Mouse (Mus musculus): ENCODE data around the gene Gabpb1.

DNA sequence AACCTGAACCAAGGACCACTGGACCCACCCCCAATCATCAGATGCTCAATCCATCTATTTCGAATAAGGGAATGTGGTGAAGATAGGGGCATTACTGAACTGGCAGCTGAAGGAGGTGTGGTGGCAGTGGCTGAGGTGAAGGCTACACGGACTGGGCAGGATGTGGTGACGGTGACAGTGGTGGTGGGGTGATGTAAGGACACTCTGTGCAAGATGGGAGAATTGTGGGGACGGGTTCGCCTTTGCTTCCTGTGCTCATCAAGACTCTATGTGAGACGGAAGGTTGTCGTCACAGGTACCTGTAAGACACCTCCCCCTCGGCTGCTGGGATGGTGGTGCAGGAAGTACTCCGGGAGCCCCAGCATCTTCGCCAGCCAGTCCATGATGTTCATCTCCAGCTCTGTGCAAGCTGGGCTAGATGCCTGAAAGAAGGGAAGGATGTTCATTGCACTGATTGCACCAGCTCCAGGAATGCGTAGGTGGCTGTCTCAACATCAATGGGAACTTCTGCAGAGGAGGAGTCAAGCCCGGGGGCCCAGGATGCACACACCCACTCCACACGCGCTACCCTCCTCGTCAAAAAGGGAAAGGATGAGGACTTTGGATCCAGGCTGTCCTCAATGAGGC lies 70.0 kb downstream of the Gabpb1 start:
- TF ChIP-seq CTCF (IDR thresholded peaks at IDR 0.05; ENCODE audit: borderline replicate concordance, control insufficient read depth, extremely low read depth, insufficient read depth, low read length, poor library complexity) (no peak), POLR2A (IDR thresholded peaks at IDR 0.05; ENCODE audit: control insufficient read depth, extremely low read depth, insufficient read depth, low read length, poor library complexity) (no peak)

All from thymus, adult 2 months (tissue).